Mouse (Mus musculus): ENCODE data around the gene Cdc34b. TPM values are rescaled to one million over a fixed set of nuclear protein-coding genes. Genes with fewer than 3 reads are reported as not detected.
A peak's percentile ranks its signal among the peaks of the same experiment; 100 is the strongest.

The Cdc34b gene
- polyA plus RNA-seq, 1 experiment from 2014 or later = 0.19 TPM

DNA sequence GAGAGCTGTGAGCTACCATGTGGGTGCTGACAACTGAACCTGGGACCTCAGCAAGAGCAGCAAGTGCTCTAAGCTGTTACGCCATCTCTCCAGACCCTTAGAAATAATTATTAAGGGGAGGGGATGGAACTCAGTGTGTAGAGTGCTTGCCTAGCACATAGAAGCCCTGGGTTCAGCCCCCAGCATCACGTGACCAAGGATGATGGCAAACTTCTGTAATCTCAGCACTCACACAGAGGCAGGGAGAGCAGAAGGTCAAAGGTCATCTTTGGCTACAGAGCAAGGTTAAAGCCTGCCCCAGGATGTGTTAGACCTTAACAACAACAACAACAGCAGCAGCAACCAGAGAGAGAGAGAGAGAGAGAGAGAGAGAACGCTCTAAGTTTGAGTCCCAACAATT is 13.0 kb upstream of the Cdc34b start:
- no peak overlapping the region for H3K4me3 ChIP-seq (ENCODE audit: low read depth, low read length)
- no peaks in the 10 kb centered on the region for H3K27me3 ChIP-seq (ENCODE audit: control insufficient read depth, insufficient read depth, low read length)
- H3K4me2 ChIP-seq (replicated peaks; ENCODE audit: low read depth, low read length) = no peak overlapping the region
- WGBS = 78% methylated on average over 3 of the region's 3 CpGs
- ATAC-seq (ENCODE audit: low FRiP score) (no peak), DNase-seq (ENCODE audit: low spot score) (no peak)
- H3K4me1 ChIP-seq (replicated peaks; ENCODE audit: control insufficient read depth, insufficient read depth, low read length) = no peaks in the 10 kb centered on the region
- no peaks in the 10 kb centered on the region for H3K36me3 ChIP-seq (ENCODE audit: control insufficient read depth, insufficient read depth, low read length)
- no peak overlapping the region for H3K27ac ChIP-seq (ENCODE audit: low read depth, low read length)
- no peak overlapping the region for H3K9ac ChIP-seq (ENCODE audit: low read depth, low read length)
- H3K9me3 ChIP-seq (ENCODE audit: control insufficient read depth, low read length) = no peaks in the 10 kb centered on the region

DNA sequence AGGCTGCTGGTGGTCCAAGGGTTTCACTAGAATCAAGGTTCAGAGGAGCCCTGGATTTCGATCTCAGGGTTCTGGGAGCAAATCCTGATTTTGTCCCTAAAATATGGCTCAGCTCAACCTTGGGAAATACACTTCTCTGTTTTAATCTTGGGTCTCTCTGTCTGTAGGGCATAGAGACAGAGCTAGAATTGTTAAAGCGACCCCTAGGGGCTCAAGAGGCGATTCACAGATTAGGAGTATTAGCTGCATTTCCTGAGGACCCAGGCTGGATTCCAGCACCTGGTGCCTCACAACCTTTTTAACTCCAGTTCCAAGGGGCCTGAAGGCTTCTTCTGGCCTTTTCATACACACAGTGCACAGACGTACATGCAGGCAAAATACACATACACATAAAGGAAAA is 12.0 kb upstream of the Cdc34b start:
- ATAC-seq (ENCODE audit: low FRiP score) = no peak
- Histone ChIP-seq H3K36me3 (ENCODE audit: control insufficient read depth, insufficient read depth, low read length) (no peaks in the 10 kb centered on the region), H3K4me1 (replicated peaks; ENCODE audit: control insufficient read depth, insufficient read depth, low read length) (no peaks in the 10 kb centered on the region), H3K9ac (ENCODE audit: low read depth, low read length) (no peak overlapping the region), H3K4me2 (replicated peaks; ENCODE audit: low read depth, low read length) (no peak overlapping the region), H3K27ac (ENCODE audit: low read depth, low read length) (no peak overlapping the region), H3K27me3 (ENCODE audit: control insufficient read depth, insufficient read depth, low read length) (no peaks in the 10 kb centered on the region), H3K9me3 (ENCODE audit: control insufficient read depth, low read length) (no peaks in the 10 kb centered on the region), H3K4me3 (ENCODE audit: low read depth, low read length) (no peak overlapping the region)
- DNase-seq (ENCODE audit: low spot score) = peak; percentile 28
- 34% methylated on average over 4 of the region's 4 CpGs for WGBS

DNA sequence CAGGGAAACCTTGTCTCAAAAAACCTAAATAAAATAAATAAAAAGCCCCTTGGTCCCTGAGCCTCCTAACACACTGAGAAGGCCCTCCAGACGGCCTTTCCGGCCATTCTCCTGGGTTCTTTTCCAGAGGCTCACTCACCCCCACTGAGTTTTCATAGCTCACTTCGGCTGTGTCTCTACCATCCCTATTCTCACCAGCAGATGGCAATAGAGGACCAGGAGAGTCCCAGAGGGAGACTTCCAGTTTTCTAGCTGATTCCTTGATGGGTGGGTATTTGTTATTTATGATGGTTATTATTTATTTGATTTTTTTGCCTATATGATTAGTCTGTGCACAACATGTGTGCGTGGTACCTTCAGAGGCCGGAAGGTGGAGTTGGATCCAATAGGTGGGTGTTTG is 11.3 kb upstream of the Cdc34b start:
- no peak for ATAC-seq (ENCODE audit: low FRiP score)
- H3K4me2 ChIP-seq (replicated peaks; ENCODE audit: low read depth, low read length) = no peak overlapping the region
- WGBS = 32% methylated on average over 5 of the region's 5 CpGs

DNA sequence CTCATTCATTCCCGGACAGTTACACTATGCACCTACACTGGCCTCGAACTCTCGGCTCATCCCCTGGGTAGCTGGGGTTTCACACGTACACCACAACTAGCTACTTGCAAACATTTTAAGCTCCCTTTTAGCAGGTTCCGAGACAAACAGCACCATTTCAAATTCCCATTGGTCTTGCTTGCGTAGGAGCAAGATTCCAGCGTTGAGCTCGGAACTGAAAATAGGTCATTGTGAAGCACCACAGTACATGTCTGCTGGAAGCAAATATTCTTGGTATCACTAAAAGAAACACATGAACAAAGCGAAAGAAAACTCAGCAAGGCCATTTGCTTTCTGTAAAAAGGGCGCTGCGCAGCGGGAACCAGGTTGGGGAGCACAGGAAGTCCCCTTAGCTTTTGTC is 10.4 kb upstream of the Cdc34b start:
- 88% methylated on average over 12 of the region's 12 CpGs for WGBS
- Histone ChIP-seq H3K9me3 (ENCODE audit: control insufficient read depth, low read length) (no peaks in the 10 kb centered on the region), H3K27me3 (ENCODE audit: control insufficient read depth, insufficient read depth, low read length) (no peaks in the 10 kb centered on the region), H3K4me2 (replicated peaks; ENCODE audit: low read depth, low read length) (no peak overlapping the region), H3K4me3 (ENCODE audit: low read depth, low read length) (no peak overlapping the region), H3K27ac (ENCODE audit: low read depth, low read length) (no peak overlapping the region), H3K4me1 (replicated peaks; ENCODE audit: control insufficient read depth, insufficient read depth, low read length) (no peaks in the 10 kb centered on the region), H3K36me3 (ENCODE audit: control insufficient read depth, insufficient read depth, low read length) (no peaks in the 10 kb centered on the region), H3K9ac (ENCODE audit: low read depth, low read length) (no peak overlapping the region)
- DNase-seq (ENCODE audit: low spot score) = no peak
- ATAC-seq (ENCODE audit: low FRiP score) = no peak

More for the DNA sequence above, 11.3 kb upstream of the Cdc34b start:
- Histone ChIP-seq H3K9ac (ENCODE audit: low read depth, low read length) (no peak overlapping the region), H3K27ac (ENCODE audit: low read depth, low read length) (no peak overlapping the region), H3K9me3 (ENCODE audit: control insufficient read depth, low read length) (no peaks in the 10 kb centered on the region), H3K4me1 (replicated peaks; ENCODE audit: control insufficient read depth, insufficient read depth, low read length) (no peaks in the 10 kb centered on the region), H3K36me3 (ENCODE audit: control insufficient read depth, insufficient read depth, low read length) (no peaks in the 10 kb centered on the region), H3K4me3 (ENCODE audit: low read depth, low read length) (no peak overlapping the region), H3K27me3 (ENCODE audit: control insufficient read depth, insufficient read depth, low read length) (no peaks in the 10 kb centered on the region)
- peak; percentile 82 for DNase-seq (ENCODE audit: low spot score)

DNA sequence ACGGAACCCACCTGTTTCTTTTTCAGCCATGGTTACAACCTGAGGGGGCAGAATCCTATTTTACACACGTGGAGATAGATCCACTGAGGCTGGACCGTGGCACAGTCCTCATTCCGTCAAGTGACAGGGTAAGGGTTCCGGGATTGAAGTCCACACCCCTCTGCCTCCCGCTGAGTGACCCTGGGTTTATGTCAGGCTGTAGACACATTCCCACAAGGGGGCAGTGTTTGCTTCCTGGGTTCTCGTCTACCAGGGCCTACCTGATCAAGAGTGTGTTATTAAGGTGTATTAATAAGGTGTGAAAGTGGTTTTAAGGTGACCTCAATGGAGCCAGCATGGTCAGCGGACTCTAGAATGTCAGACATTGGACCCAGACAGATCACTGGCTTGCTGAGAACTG is 8.8 kb upstream of the Cdc34b start:
- 41% methylated on average over 8 of the region's 8 CpGs for WGBS
- no peak for ATAC-seq (ENCODE audit: low FRiP score)
- H3K27me3 ChIP-seq (ENCODE audit: control insufficient read depth, insufficient read depth, low read length) = no peaks in the 10 kb centered on the region
- H3K4me1 ChIP-seq (replicated peaks; ENCODE audit: control insufficient read depth, insufficient read depth, low read length) = no peaks in the 10 kb centered on the region
- no peak overlapping the region for H3K4me3 ChIP-seq (ENCODE audit: low read depth, low read length)
- peak; percentile 18 for DNase-seq (ENCODE audit: low spot score)
- no peaks in the 10 kb centered on the region for H3K9me3 ChIP-seq (ENCODE audit: control insufficient read depth, low read length)
- no peak overlapping the region for H3K4me2 ChIP-seq (replicated peaks; ENCODE audit: low read depth, low read length)
- no peaks in the 10 kb centered on the region for H3K36me3 ChIP-seq (ENCODE audit: control insufficient read depth, insufficient read depth, low read length)
- H3K27ac ChIP-seq (ENCODE audit: low read depth, low read length) = no peak overlapping the region
- no peak overlapping the region for H3K9ac ChIP-seq (ENCODE audit: low read depth, low read length)

DNA sequence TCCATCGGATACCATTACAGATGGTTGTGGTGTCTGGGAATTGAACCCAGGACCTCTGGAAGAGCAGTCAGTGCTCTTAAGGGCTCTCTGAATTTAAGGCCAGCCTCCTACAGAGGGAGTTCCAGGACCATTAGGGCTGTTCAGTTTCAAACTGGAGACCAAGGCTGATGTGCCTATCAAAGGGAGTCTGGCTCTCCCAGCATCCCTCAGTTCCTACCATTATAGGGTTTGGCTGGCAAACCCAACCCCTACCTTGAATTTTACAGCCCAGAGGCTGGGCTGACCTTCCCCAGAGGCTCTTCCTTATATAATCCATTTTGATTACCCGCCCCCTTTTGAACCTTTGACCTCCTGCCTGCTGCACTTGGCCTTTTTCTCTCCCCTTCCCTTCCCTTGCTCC is 5.8 kb upstream of the Cdc34b start:
- ATAC-seq (ENCODE audit: low FRiP score) = no peak
- Histone ChIP-seq H3K9ac (ENCODE audit: low read depth, low read length) (no peak overlapping the region), H3K27ac (ENCODE audit: low read depth, low read length) (no peak overlapping the region), H3K4me3 (ENCODE audit: low read depth, low read length) (no peak overlapping the region), H3K27me3 (ENCODE audit: control insufficient read depth, insufficient read depth, low read length) (no peaks in the 10 kb centered on the region), H3K9me3 (ENCODE audit: control insufficient read depth, low read length) (no peaks in the 10 kb centered on the region), H3K4me1 (replicated peaks; ENCODE audit: control insufficient read depth, insufficient read depth, low read length) (no peaks in the 10 kb centered on the region), H3K36me3 (ENCODE audit: control insufficient read depth, insufficient read depth, low read length) (no peaks in the 10 kb centered on the region), H3K4me2 (replicated peaks; ENCODE audit: low read depth, low read length) (no peak overlapping the region)
- WGBS = 81% methylated on average over 2 of the region's 2 CpGs
- DNase-seq (ENCODE audit: low spot score) = no peak

DNA sequence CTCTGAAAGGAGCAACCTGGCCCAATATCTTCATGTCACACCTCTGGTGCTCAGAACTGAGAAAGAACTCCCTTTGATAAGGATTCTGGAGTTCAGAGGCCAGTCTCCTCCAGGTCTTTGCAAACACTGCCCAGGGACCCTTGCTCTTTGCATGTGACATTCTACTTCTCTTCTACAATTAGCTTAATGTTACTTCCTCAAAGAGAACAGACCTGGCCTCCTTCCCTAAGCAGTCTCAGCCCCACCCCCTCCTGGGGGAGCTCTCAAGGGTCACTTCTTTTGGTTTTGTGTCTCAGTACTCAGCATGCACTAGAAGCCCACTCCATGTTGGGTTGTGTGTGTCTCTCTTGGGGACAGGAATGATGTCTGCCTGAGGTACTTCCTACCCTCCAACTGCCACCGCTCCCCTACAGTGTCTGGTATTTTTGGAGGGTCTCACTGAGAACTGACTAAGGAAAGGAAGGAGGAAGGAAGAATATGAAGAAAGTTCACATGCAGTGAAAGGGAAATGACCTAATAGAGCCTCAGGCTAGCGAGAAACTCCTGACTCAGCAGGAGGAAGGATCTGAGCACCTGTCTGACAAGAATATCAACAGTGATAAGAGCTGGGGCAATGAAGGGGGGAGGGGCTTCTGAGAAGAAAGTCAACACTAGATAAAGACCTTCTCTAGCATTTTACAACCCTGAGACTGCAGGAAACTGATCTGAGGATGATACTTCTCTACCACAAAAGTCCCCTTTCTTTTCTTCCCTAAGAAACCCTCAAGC is 11.5 kb downstream of the Cdc34b start:
- H3K27ac ChIP-seq (ENCODE audit: low read depth, low read length) = no peak overlapping the region
- no peak for DNase-seq (ENCODE audit: low spot score)
- H3K4me3 ChIP-seq (ENCODE audit: low read depth, low read length) = no peak overlapping the region
- H3K9ac ChIP-seq (ENCODE audit: low read depth, low read length) = no peak overlapping the region
- 55% methylated on average over 2 of the region's 2 CpGs for WGBS
- ATAC-seq (ENCODE audit: low FRiP score) = no peak
- H3K4me1 ChIP-seq (replicated peaks; ENCODE audit: control insufficient read depth, insufficient read depth, low read length) = no peaks in the 10 kb centered on the region
- H3K9me3 ChIP-seq (ENCODE audit: control insufficient read depth, low read length) = no peaks in the 10 kb centered on the region
- H3K36me3 ChIP-seq (ENCODE audit: control insufficient read depth, insufficient read depth, low read length) = no peaks in the 10 kb centered on the region
- H3K27me3 ChIP-seq (ENCODE audit: control insufficient read depth, insufficient read depth, low read length) = no peaks in the 10 kb centered on the region
- no peak overlapping the region for H3K4me2 ChIP-seq (replicated peaks; ENCODE audit: low read depth, low read length)

DNA sequence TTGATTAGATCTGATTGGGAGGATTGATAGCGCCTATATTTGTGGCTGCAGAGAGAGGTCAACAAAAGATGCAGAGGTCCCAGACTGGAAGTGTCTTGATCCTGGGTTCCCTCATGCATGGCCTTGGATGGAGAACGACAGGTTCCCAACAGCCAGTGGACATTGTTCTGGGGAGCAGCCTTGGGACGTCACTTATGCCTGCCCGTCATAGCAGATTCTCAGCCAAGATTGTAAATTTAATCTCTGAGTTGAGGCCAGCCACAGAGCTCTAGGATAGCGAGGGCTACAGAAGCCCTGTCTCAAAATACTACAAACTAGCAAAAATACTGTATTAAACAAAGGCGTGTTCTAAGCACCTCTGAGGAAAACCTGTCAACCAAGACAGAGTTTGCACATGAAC is 18.3 kb downstream of the Cdc34b start:
- H3K27ac ChIP-seq (ENCODE audit: low read depth, low read length) = no peak overlapping the region
- 92% methylated on average over 6 of the region's 6 CpGs for WGBS
- H3K9ac ChIP-seq (ENCODE audit: low read depth, low read length) = no peak overlapping the region
- no peaks in the 10 kb centered on the region for H3K4me1 ChIP-seq (replicated peaks; ENCODE audit: control insufficient read depth, insufficient read depth, low read length)
- DNase-seq (ENCODE audit: low spot score) = no peak
- ATAC-seq (ENCODE audit: low FRiP score) = no peak
- H3K27me3 ChIP-seq (ENCODE audit: control insufficient read depth, insufficient read depth, low read length) = no peaks in the 10 kb centered on the region
- H3K4me2 ChIP-seq (replicated peaks; ENCODE audit: low read depth, low read length) = no peak overlapping the region
- H3K9me3 ChIP-seq (ENCODE audit: control insufficient read depth, low read length) = no peaks in the 10 kb centered on the region
- H3K36me3 ChIP-seq (ENCODE audit: control insufficient read depth, insufficient read depth, low read length) = no peaks in the 10 kb centered on the region
- no peak overlapping the region for H3K4me3 ChIP-seq (ENCODE audit: low read depth, low read length)

DNA sequence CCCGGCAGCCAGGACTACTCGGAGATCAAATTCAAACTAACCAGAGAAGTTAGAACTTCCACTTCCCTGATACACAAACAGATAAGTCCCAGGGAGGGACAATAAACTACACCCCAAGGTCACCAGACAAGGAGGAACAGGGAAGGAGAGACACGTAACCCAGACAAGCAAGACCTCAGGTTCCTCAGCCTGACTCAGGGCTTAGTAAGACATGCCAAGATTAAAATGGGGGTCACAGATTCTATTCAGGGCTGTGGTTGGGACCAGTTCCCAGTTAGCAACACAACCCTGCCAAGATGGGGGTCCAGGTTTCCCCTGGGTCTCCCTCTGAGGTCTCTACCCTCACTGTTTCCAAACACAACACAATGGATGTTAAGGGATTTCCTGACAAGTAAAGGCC is 18.8 kb downstream of the Cdc34b start:
- DNase-seq (ENCODE audit: low spot score) (no peak), ATAC-seq (ENCODE audit: low FRiP score) (no peak)
- Histone ChIP-seq H3K27me3 (ENCODE audit: control insufficient read depth, insufficient read depth, low read length) (no peaks in the 10 kb centered on the region), H3K9ac (ENCODE audit: low read depth, low read length) (no peak overlapping the region), H3K9me3 (ENCODE audit: control insufficient read depth, low read length) (no peaks in the 10 kb centered on the region), H3K4me2 (replicated peaks; ENCODE audit: low read depth, low read length) (no peak overlapping the region), H3K36me3 (ENCODE audit: control insufficient read depth, insufficient read depth, low read length) (no peaks in the 10 kb centered on the region), H3K27ac (ENCODE audit: low read depth, low read length) (no peak overlapping the region), H3K4me1 (replicated peaks; ENCODE audit: control insufficient read depth, insufficient read depth, low read length) (no peaks in the 10 kb centered on the region), H3K4me3 (ENCODE audit: low read depth, low read length) (no peak overlapping the region)
- 94% methylated on average over 3 of the region's 3 CpGs for WGBS

Measured in hindbrain, embryonic 11.5 days (tissue).